Mouse (Mus musculus) ovary, adult 2 months (tissue): Measurements from ENCODE around the gene Vsx1. TPM values are rescaled to one million over a fixed set of nuclear protein-coding genes. Genes with fewer than 3 reads are reported as not detected.

Experiments used
- polyA plus RNA-seq: library from polyadenylated mRNA; depleted of rRNA; stranded (reverse); fragments of >200 nt; gene quantifications from 2 replicates; pipeline ENCODE4 v1.2.3, GENCODE M21; 2012; rRNA removed

Vsx1 gene
- polyA plus RNA-seq: 0.05 TPM in 1 of 2 replicates, not detected in the other

DNA sequence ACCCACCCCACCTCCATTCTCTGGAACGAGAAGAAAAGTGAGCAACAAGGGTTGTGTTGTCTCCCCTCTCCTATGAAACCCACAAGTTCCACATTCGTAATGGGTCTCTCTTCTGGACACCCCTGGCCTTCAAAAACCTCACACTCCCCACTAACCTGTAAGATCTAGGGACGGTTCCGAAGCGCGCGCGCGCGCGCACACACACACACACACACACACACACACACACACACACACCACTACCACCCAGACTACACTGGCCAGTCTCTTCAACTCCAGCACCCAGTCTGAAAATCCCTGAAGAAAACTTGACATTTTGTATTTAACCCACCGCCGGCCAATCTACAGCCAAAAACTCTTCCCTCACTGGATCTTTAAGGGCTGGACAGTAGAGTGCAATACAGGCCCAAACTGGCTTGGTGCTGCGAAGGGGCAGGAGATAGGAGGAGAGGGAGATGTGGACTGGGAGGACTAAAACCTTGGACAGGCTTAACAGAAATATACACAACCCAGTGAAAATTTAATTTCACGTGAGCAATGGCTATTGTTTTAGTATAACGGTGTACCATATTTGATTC, at the start of gene Vsx1:
Vsx1 (minus strand) TSS at position 138 of the 578 bp plus-strand sequence.

DNA sequence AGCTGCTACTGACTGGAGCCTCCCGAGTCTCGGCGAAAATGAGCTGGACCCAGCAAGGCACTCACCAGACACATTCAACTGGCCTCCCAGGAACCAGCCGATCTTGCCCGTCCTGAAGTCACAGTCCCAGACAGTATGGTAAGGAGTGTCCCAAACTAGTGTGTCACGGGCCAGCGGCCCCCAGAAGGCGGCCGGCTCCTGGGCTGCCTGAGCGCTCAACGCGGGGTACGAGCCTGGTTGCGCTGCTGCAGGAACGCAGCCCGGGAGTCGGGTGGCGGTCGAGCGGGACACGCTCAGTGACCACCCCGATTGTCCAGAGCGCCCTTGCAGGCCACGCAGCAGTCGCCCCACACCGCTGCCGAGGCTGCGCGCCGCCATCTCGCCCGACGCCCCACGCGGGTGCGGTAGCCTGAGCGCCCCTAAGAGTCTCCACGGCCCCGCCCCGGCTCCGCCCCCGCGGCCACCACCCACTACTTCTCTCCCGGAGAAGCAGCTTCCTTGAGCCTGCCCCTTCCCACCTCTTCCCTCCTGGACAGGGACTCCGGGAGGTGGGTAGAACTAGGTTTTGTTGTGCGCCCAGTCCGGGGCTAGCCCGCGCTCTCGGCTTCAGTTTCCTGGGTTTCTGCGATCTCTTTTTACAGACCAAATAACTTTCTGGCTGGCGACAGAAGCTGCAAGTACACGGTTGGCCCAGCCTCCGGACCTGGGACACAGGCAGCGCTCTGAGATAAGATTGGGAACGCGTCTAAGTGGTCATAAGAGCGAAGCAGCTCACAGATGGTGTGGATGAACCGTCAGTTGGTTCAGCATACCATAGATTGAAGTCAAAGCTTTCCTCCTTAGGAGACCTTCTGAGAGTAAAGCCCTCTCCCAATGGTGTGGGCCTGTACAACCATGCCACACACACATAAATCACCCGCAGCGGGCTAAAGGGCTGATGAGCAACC, 21.1 kb downstream of the Vsx1 start, which contains the start of gene Acss1:
Acss1 (minus strand) TSS at position 681 of the 947 bp plus-strand sequence.

Other genes starting within 250 kb of the Vsx1 start
- 0.06 and 0.11 TPM in 2 replicates for gene Zfp442, start 237.9 kb downstream of the Vsx1 start, polyA plus RNA-seq
- not detected in 2 replicates for gene Zfp345, start 204.3 kb downstream of the Vsx1 start, polyA plus RNA-seq
- 0.60 and 0.82 TPM in 2 replicates for gene Cst7, start 118.9 kb downstream of the Vsx1 start, polyA plus RNA-seq
- 54.6 and 94.0 TPM in 2 replicates for gene Apmap, start 80.8 kb downstream of the Vsx1 start, polyA plus RNA-seq
- gene Acss1, start 20.9 kb downstream of the Vsx1 start, polyA plus RNA-seq: 49.5 and 78.3 TPM in 2 replicates
- 40.0 and 44.5 TPM in 2 replicates for gene Entpd6, start 59.7 kb upstream of the Vsx1 start, polyA plus RNA-seq
- gene Pygb, start 97.4 kb upstream of the Vsx1 start, polyA plus RNA-seq: 117 and 125 TPM in 2 replicates
- 88.4 and 89.6 TPM in 2 replicates for gene Abhd12, start 215.4 kb upstream of the Vsx1 start, polyA plus RNA-seq
- 1.3 and 2.4 TPM in 2 replicates for gene Gins1, start 216.0 kb upstream of the Vsx1 start, polyA plus RNA-seq